Mouse (Mus musculus) bone marrow macrophage, adult 2 months (primary cell): ENCODE measurements around the gene Bud23.

Experiments
- CTCF ChIP-seq: IDR thresholded peaks from 2 replicates; pipeline ENCODE4 v1.5.1; 2012; ENCODE audit warnings: low read depth, mild to moderate bottlenecking, low read length, moderate library complexity
- POLR2A ChIP-seq: IDR thresholded peaks from 2 replicates; pipeline ENCODE4 v1.6.1; 2012; ENCODE audit warnings: mild to moderate bottlenecking, low read depth, low read length, borderline replicate concordance

- TF ChIP-seq CTCF (no peak), POLR2A (no peak)
Observed at GRCm38 (mm10) chr5:135086871-135087270, 22.1 kb upstream of the Bud23 start.
